Comparison of ENCODE assay signal across 7 mouse cellular contexts in genomic region chr7:126040794-126041526, GRCm38 (mm10). TPM values are rescaled to one million over a fixed set of nuclear protein-coding genes. Genes with fewer than 3 reads are reported as not detected.
DNase-seq lines count a peak whose midpoint lies in the region; ATAC-seq and TF ChIP-seq lines count a peak whose summit lies in the region.

No protein-coding gene starts in this region.

- peak; percentile 49 for ATAC-seq in stomach, postnatal 0 days (ENCODE audit: low FRiP score, low TSS enrichment)

- no peak for TF ChIP-seq CTCF in stomach, postnatal 0 days (IDR thresholded peaks at IDR 0.05; ENCODE audit: low read depth)

- no peaks in the 10 kb centered on the region for H3K27me3 ChIP-seq in stomach, postnatal 0 days (ENCODE audit: control insufficient read depth, insufficient read depth, low read length)

- no peaks in the 10 kb centered on the region for H3K4me1 ChIP-seq in stomach, postnatal 0 days (replicated peaks; ENCODE audit: control insufficient read depth, insufficient read depth)

- no peaks in the 10 kb centered on the region for H3K9me3 ChIP-seq in stomach, postnatal 0 days (ENCODE audit: control insufficient read depth, low read length)

- no peak overlapping the region for H3K9ac ChIP-seq in stomach, postnatal 0 days (ENCODE audit: low read length)

- 51% methylated on average over 18 of the region's 18 CpGs for WGBS in stomach, postnatal 0 days

- TF ChIP-seq EP300 in stomach, postnatal 0 days (optimal IDR thresholded peaks at IDR 0.05): no peak

- 0 out of 2 replicates have a peak overlapping the region, but pooled peaks have one; percentile 20 for H3K4me2 ChIP-seq in stomach, postnatal 0 days (replicated peaks; ENCODE audit: low read depth)

- H3K36me3 ChIP-seq in stomach, postnatal 0 days (ENCODE audit: control insufficient read depth, insufficient read depth, low read length): no peaks in the 10 kb centered on the region

- no peak overlapping the region for H3K27ac ChIP-seq in stomach, postnatal 0 days (replicated peaks)

- peak; percentile 52 for DNase-seq in Muller cell, postnatal 12 days (ENCODE audit: inconsistent ontology term)
- DNase-seq in brain, embryonic 18.5 days (ENCODE audit: low read depth, low spot score): peak; percentile 69
- DNase-seq in gastrocnemius, adult 18-20 months (ENCODE audit: low spot score): peak; percentile 31
- peak; percentile 74 to 80 for DNase-seq in layer of hippocampus, adult 8-10 months (ENCODE audit: low spot score in 2 of 2)
- peak; percentile 73 for DNase-seq in lung, postnatal 10 days
- DNase-seq in stomach, postnatal 0 days (ENCODE audit: low spot score): peak; percentile 41
- DNase-seq in kidney, adult 8-10 months: no peak

- H3K4me3 ChIP-seq in stomach, postnatal 0 days (ENCODE audit: low read depth, low read length): no peak overlapping the region

RNA-seq across cellular contexts. Expression of gene Gsg1l, which starts 41.3 kb away (rescaled TPM):
- total RNA-seq in gastrocnemius, adult 18-20 months (2021): under 1 TPM in 1 of 2 experiments, not detected in 1; 0.05 TPM
- total RNA-seq in layer of hippocampus, adult 8-10 months (2022): 10 to 100 TPM; 18.4 to 28.8 (median 21.1) TPM
- polyA plus RNA-seq in stomach, postnatal 0 days (2015; fragmentation: Nextera tagmentation; extraction: Ambion mirVana): 0.67 and 0.77 TPM in 2 replicates

Comparison
In these comparisons a context has a peak if more than half of its experiments do, and no peak if none do; other contexts are left out.
1. DNase-seq: peak in Muller cell, postnatal 12 days (single experiment), brain, embryonic 18.5 days (single experiment), gastrocnemius, adult 18-20 months (single experiment), layer of hippocampus, adult 8-10 months (2 of 2), lung, postnatal 10 days (single experiment) and stomach, postnatal 0 days (single experiment); none in kidney, adult 8-10 months (0 of 2).
2. RNA of gene Gsg1l, which starts 41.3 kb away (total RNA-seq): 18.4 to 28.8 TPM in layer of hippocampus, adult 8-10 months; 0.05 TPM in gastrocnemius, adult 18-20 months; every median in the first group is over 10 times any median in the second.